Mouse (Mus musculus) layer of hippocampus, postnatal 14 days (tissue): ENCODE measurements around the gene E030025P04Rik. TPM values are rescaled to one million over a fixed set of nuclear protein-coding genes. Genes with fewer than 3 reads are reported as not detected.

Experiments
- DNase-seq, 2 experiments: peaks; one replicate each; pipeline ENCODE4 v3.0.0; 2021 to 2022; ENCODE audit warnings: low spot score in 2 of 2, mixed read lengths in 1 of 2
- total RNA-seq, 2 experiments: library from RNA; stranded (reverse); gene quantifications; 2 replicates each; pipeline ENCODE4 v1.2.3; 2021

The E030025P04Rik gene
- total RNA-seq, 2 experiments from 2014 or later, result not detected

DNA sequence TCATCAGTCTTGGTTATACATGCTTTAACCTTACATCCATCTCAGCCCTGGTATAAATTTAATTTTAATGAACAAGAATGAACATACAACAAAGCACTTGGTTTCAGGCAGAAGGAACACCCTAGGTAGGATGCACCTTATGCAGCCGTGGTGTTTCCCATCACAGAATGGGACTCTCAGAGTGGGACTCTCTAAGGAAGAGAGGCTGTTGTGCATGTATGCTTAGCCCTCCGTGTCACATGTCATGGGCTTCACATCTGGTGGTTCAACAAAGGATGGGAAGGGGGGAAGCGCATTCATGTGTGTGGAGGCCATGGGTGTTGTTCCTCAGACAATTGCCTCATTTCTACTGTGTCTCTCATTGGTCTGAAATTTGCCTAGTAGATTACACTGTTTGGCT, 40.8 kb downstream of the E030025P04Rik start:
- DNase-seq, result no peak

DNA sequence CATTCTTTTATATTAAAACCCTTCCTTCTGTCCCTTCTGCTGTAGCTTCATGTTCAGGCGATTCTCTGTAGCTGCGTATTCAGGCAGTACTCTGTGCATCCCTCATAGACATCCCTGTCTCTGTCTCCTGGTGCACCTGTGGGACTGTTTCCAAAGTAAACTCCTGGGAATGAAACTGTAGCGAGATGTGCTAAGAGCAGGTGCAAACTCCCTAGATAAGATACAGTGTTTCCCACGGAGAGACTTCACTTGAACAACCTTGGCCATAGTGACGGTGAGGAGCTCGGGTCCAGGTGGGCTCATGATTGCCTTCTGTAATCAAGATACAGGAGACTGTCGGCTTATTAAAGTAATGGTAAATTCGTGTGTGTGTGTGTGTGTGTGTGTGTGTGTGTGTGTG, 41.5 kb downstream of the E030025P04Rik start:
- no peak for DNase-seq

DNA sequence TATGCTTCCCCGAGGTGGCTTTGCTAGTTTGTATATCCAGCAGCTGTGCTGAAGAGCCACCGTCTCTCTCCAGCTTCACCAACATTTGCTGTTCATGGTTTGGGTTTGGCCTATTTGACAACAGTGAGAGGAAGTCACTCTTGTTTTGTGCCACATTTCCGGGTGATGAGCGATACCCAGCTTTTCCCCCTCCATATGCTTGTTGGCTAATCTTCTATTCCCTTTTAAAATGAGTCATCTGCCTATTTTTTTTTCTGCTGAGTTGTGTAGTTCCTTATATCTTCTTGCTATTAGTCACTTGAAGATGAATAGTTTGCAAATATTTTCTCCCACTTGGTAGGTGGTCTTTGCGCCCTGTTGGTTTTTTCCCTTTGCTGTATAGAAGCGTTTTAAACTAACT, 43.9 kb downstream of the E030025P04Rik start:
- DNase-seq, result no peak

DNA sequence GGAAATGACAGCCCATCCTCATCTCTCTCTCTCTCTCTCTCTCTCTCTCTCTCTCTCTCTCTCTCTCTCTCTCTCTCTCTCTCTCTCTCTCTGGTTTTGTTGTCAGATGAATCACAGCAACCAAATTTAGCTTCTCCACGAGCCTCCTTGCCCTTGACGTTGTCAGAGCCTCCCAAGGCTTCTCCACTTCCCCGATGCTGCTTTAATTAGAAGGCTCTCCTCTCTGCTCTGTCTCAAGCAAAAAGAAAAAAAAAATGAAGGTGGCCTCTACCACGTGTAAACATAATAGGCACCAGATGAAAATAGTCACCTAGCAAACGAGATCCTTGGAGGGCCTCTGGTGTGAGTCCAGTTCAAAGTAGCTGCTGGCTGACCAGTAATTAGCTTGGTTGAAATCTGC, 52.3 kb downstream of the E030025P04Rik start:
- no peak for DNase-seq

Other genes with a start within 250 kb of the E030025P04Rik start
- gene Axin2, start 224.0 kb downstream of the E030025P04Rik start, total RNA-seq, result 10 to 100 TPM; 28.1 to 28.6 TPM
- gene Rgs9, start 153.8 kb upstream of the E030025P04Rik start, total RNA-seq, result 10 to 100 TPM; 13.9 to 14.6 TPM
- 10 to 100 TPM; 57.0 to 60.3 TPM for gene Gna13, start 218.5 kb upstream of the E030025P04Rik start, total RNA-seq